Mouse (Mus musculus) lung, adult 2 months (tissue): ENCODE results near the gene 1810010D01Rik.

Experiments used
- CTCF ChIP-seq: fragments of 200-500 bp; IDR thresholded peaks from 2 replicates; pipeline ENCODE4 v1.5.1; 2011; ENCODE audit warnings: mild to moderate bottlenecking, low read length, control low read depth; ENCODE audit not compliant: insufficient read depth
- POLR2A ChIP-seq: fragments of 200-500 bp; IDR thresholded peaks from 2 replicates; pipeline ENCODE4 v1.6.1; 2011; ENCODE audit warnings: low read depth, mild to moderate bottlenecking, control low read depth, low read length, borderline replicate concordance; ENCODE audit errors: extremely low read depth

DNA sequence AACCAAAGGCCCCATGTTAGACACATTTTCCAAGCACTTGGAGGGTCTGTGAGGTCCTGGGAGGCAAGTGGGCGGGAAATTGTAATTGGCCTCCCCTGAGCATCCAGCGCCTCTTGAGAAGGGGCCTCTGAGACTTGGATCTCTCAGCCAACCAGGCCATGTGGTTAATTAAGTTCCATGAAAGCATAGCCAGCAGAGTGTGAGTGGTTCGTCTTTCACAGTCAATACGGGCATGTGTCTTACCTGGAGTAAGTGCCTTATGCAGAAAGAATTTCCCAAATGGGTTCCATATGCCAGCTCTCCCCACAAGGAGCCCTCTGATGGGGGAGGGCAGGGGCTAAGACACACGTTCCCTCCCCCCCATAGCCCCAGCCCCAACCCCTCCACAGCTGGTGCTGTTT lies 28.2 kb downstream of the 1810010D01Rik start:
- TF ChIP-seq CTCF, result no peak
- TF ChIP-seq POLR2A, result no peak
